Mouse (Mus musculus) liver, postnatal 0 days (tissue): Measurements from ENCODE around the gene Terb1.

ENCODE experiments used
- CTCF ChIP-seq: sonication (generic); IDR thresholded peaks from 2 replicates; pipeline ENCODE4 v1.5.1; 2016; ENCODE audit warnings: antibody characterized with exemption, low read depth
- EP300 ChIP-seq: IDR thresholded peaks from 2 replicates; pipeline ENCODE4 v1.6.1; 2016; ENCODE audit warnings: antibody characterized with exemption, low read depth, mild to moderate bottlenecking

- TF ChIP-seq CTCF (no peak), EP300 (no peak)
These were observed 63.7 kb downstream of the Terb1 start for GRCm38 (mm10) chr8:104446016-104446415.
